Mouse (Mus musculus) lung, embryonic 16.5 days (tissue): ENCODE results near the gene Maged1. TPM values are rescaled to one million over a fixed set of nuclear protein-coding genes. Genes with fewer than 3 reads are reported as not detected.

Experiments used
- ATAC-seq: fragments of 200-750 bp; cut with Nextera tagmentation; 2 replicates; pipeline ENCODE4 v1.8.0; 2017; ENCODE audit warnings: low read depth, mild to moderate bottlenecking, moderate library complexity
- H3K27ac ChIP-seq: fragments of 300-500 bp; sonication (generic); 2 replicates; pipeline ENCODE4 v1.5.1; 2014; ENCODE audit warnings: mild to moderate bottlenecking, control low read depth, low read length
- H3K27me3 ChIP-seq: fragments of 300-500 bp; sonication (generic); 2 replicates; pipeline ENCODE4 v1.6.1; 2014; ENCODE audit warnings: low read depth, low read length, mixed read lengths; ENCODE audit not compliant: control insufficient read depth, insufficient read depth
- H3K36me3 ChIP-seq: fragments of 300-500 bp; sonication (generic); 2 replicates; pipeline ENCODE4 v1.6.1; 2014; ENCODE audit warnings: low read length; ENCODE audit not compliant: control insufficient read depth, insufficient read depth
- H3K4me1 ChIP-seq: fragments of 300-500 bp; sonication (generic); replicated peaks from 2 replicates; pipeline ENCODE4 v1.6.1; 2014; ENCODE audit warnings: low read length, mixed read lengths; ENCODE audit not compliant: control insufficient read depth, insufficient read depth
- H3K4me2 ChIP-seq: fragments of 300-500 bp; sonication (generic); 2 replicates; pipeline ENCODE4 v1.6.1; 2014; ENCODE audit warnings: low read depth, low read length, control low read depth
- H3K4me3 ChIP-seq: fragments of 300-500 bp; sonication (generic); 2 replicates; pipeline ENCODE4 v1.5.1; 2014; ENCODE audit warnings: mild to moderate bottlenecking, low read length, control low read depth
- H3K9ac ChIP-seq: fragments of 300-500 bp; sonication (generic); 2 replicates; pipeline ENCODE4 v1.6.1; 2014; ENCODE audit warnings: low read length, control low read depth
- H3K9me3 ChIP-seq: fragments of 300-500 bp; sonication (generic); 2 replicates; pipeline ENCODE4 v1.6.1; 2016; ENCODE audit warnings: low read length; ENCODE audit not compliant: control insufficient read depth
- whole genome bisulfite sequencing: fragments of 180-500 bp; shearing (Covaris S2); extraction: QIAGEN DNeasy Blood & Tissue Kit; methylation state at CpG from one replicate; pipeline ENCODE4 v1.1.7; 2014; 5-methylcytosine and 5-hydroxymethylcytosine counted together
- polyA plus RNA-seq: library from polyadenylated mRNA; unstranded; fragments of >200 nt; fragmentation: Nextera tagmentation; extraction: Ambion mirVana; gene quantifications from 2 replicates; pipeline ENCODE4 v1.2.1, GENCODE M21; 2015

Gene Maged1
- 549 and 589 TPM in 2 replicates for polyA plus RNA-seq

DNA sequence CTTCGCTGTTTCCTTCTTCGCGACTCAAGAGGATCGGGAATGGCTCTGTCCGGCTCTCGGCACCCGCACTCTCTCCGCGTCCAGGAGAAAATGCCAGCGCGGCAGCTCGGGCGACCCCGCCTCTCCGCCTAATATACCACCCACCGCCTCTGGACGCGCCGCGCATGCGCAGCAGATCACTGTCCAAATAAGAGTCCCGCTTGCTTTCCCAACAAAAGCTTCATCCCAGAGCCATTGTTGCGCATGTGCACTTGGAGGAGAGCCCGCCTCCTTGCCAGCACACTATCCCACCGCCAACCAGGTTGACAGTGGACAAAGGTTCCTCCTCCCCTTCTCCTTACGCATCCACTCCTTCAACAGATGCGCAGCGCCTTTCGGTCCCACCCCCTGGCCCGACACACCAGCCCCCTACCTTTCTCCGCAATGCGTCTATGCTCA, at the start of gene Maged1:
Maged1 (minus strand) TSS at position 226 of the 438 bp plus-strand sequence.
- peak within 1 kb of the TSS; percentile 79 for H3K9ac ChIP-seq
- H3K4me1 ChIP-seq = peaks cover 5% of the 10 kb centered on the region; the same call in 1 of the 2 replicates
- peak within 1 kb of the TSS; percentile 82 for H3K27ac ChIP-seq
- peak within 1 kb of the TSS; percentile 63 for H3K4me2 ChIP-seq
- ATAC-seq = peak; percentile 94
- no peaks in the 10 kb centered on the region for H3K27me3 ChIP-seq
- 13% methylated on average over 28 of the region's 32 CpGs for WGBS
- no peaks in the 10 kb centered on the region for H3K9me3 ChIP-seq
- H3K36me3 ChIP-seq = peaks cover 21% of the 10 kb centered on the region
- H3K4me3 ChIP-seq = peak within 1 kb of the TSS; percentile 67

GRCm38 (mm10) chrX:94580251-94580650, 38.3 kb upstream of the Maged1 start:
- Histone ChIP-seq H3K4me2 (no peak overlapping the region), H3K4me3 (no peak overlapping the region), H3K36me3 (no peaks in the 10 kb centered on the region), H3K27ac (no peak overlapping the region), H3K4me1 (no peaks in the 10 kb centered on the region), H3K27me3 (no peaks in the 10 kb centered on the region), H3K9me3 (no peaks in the 10 kb centered on the region), H3K9ac (no peak overlapping the region)
- WGBS = 63% methylated on average over 1 of the region's 1 CpGs
- ATAC-seq = no peak

- 58% methylated on average over 2 of the region's 2 CpGs for WGBS
- Histone ChIP-seq H3K36me3 (no peaks in the 10 kb centered on the region), H3K27ac (no peak overlapping the region), H3K9me3 (no peaks in the 10 kb centered on the region), H3K4me3 (no peak overlapping the region), H3K9ac (no peak overlapping the region), H3K4me1 (no peaks in the 10 kb centered on the region), H3K4me2 (no peak overlapping the region), H3K27me3 (peaks cover 3% of the 10 kb centered on the region; the same call in 1 of the 2 replicates)
- ATAC-seq = no peak
Observed at GRCm38 (mm10) chrX:94564694-94565093, 22.8 kb upstream of the Maged1 start.

- no peak for ATAC-seq
- 21% methylated on average over 5 of the region's 5 CpGs for WGBS
- Histone ChIP-seq H3K4me3 (no peak overlapping the region), H3K4me1 (no peaks in the 10 kb centered on the region), H3K27me3 (no peaks in the 10 kb centered on the region), H3K27ac (no peak overlapping the region), H3K9me3 (no peaks in the 10 kb centered on the region), H3K9ac (no peak overlapping the region), H3K4me2 (no peak overlapping the region), H3K36me3 (no peaks in the 10 kb centered on the region)
Observed at GRCm38 (mm10) chrX:94562392-94562791, 20.4 kb upstream of the Maged1 start.

GRCm38 (mm10) chrX:94548227-94548626, 6.3 kb upstream of the Maged1 start:
- Histone ChIP-seq H3K4me1 (no peaks in the 10 kb centered on the region), H3K9me3 (no peaks in the 10 kb centered on the region), H3K4me2 (no peak overlapping the region), H3K36me3 (no peaks in the 10 kb centered on the region), H3K27me3 (no peaks in the 10 kb centered on the region), H3K4me3 (no peak overlapping the region), H3K9ac (no peak overlapping the region), H3K27ac (no peak overlapping the region)
- ATAC-seq = no peak
- WGBS = 37% methylated on average over 3 of the region's 3 CpGs

GRCm38 (mm10) chrX:94545941-94546340, 4.0 kb upstream of the Maged1 start:
- no peak for ATAC-seq
- Histone ChIP-seq H3K4me2 (no peak overlapping the region), H3K27me3 (no peaks in the 10 kb centered on the region), H3K9ac (no peak overlapping the region), H3K4me1 (no peaks in the 10 kb centered on the region; the same call in 1 of the 2 replicates), H3K9me3 (no peaks in the 10 kb centered on the region), H3K36me3 (no peaks in the 10 kb centered on the region), H3K27ac (no peak overlapping the region), H3K4me3 (no peak overlapping the region)
- 69% methylated on average over 3 of the region's 3 CpGs for WGBS

DNA sequence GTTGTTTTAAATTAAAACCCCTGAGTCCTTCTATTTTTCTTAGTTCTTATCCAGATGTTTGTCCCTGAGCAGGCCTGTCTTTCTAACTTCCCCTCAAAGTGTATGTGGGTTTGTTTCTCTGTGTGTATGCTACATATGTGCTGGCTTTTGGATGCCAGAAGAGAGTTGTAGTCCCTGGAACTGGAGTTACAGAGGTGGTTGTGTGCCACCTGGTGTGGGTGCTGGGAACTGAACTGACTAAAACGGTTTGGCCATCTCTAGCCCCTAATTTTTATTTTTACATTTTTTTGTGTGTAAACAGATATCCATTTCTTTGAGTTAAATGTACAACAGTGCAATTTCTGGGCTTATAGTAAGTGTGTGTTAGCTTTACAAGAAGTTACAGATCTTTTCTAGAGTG, 3.0 kb upstream of the Maged1 start:
- H3K27me3 ChIP-seq = no peaks in the 10 kb centered on the region
- H3K27ac ChIP-seq = no peak overlapping the region
- H3K9me3 ChIP-seq = no peaks in the 10 kb centered on the region
- no peak for ATAC-seq
- H3K9ac ChIP-seq = no peak overlapping the region
- 22% methylated on average over 1 of the region's 1 CpGs for WGBS
- H3K36me3 ChIP-seq = peaks cover under 1% of the 10 kb centered on the region; the same call in 1 of the 2 replicates
- H3K4me1 ChIP-seq = peaks cover 3% of the 10 kb centered on the region; the same call in 1 of the 2 replicates
- H3K4me3 ChIP-seq = no peak overlapping the region
- no peak overlapping the region for H3K4me2 ChIP-seq

DNA sequence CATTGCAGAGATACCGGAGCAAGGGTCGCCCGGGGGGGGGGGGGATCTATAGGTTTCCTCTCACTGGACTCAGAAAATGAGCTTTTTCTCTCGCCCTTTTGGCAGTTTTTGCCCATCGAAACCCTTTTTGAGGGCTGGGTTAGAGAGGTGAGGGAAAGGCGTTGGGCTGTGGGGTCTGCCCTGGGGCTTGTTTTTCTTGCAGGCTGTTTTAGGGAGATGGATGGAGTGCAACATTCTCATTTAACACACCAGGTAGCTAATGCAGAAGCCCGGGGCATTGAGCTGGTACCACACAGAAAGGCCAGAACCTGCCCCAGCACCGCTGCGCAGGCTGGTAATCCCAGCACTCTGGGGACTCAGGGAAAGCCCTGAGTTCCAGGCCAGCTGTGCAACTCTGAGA, 593 bp upstream of the Maged1 start:
- peak overlapping the region; percentile 63 for H3K4me2 ChIP-seq
- H3K27ac ChIP-seq = peak overlapping the region; percentile 68
- no peak for ATAC-seq
- 25% methylated on average over 9 of the region's 9 CpGs for WGBS
- H3K27me3 ChIP-seq = no peaks in the 10 kb centered on the region
- H3K4me3 ChIP-seq = peak overlapping the region; percentile 67
- no peaks in the 10 kb centered on the region for H3K9me3 ChIP-seq
- H3K4me1 ChIP-seq = peaks cover 5% of the 10 kb centered on the region; the same call in 1 of the 2 replicates
- peaks cover 17% of the 10 kb centered on the region for H3K36me3 ChIP-seq
- H3K9ac ChIP-seq = peak overlapping the region; percentile 68

GRCm38 (mm10) chrX:94541206-94541605, 737 bp downstream of the Maged1 start:
- no peaks in the 10 kb centered on the region for H3K9me3 ChIP-seq
- peak; percentile 4; the same call in 1 of the 2 replicates for ATAC-seq
- peaks cover 5% of the 10 kb centered on the region; the same call in 1 of the 2 replicates for H3K4me1 ChIP-seq
- peak overlapping the region; percentile 56 for H3K4me2 ChIP-seq
- peak overlapping the region; percentile 67 for H3K4me3 ChIP-seq
- H3K27ac ChIP-seq = peak overlapping the region; percentile 82
- H3K9ac ChIP-seq = peak overlapping the region; percentile 79
- 16% methylated on average over 25 of the region's 25 CpGs for WGBS
- H3K27me3 ChIP-seq = no peaks in the 10 kb centered on the region
- peaks cover 27% of the 10 kb centered on the region for H3K36me3 ChIP-seq
